Mouse (Mus musculus) heart, postnatal 36 days (tissue): ENCODE data around the gene Kcnb1. TPM values are rescaled to one million over a fixed set of nuclear protein-coding genes. Genes with fewer than 3 reads are reported as not detected.

Experiments used
- DNase-seq, 2 experiments: peaks; one replicate each; pipeline ENCODE4 v3.0.0; 2021 to 2022
- intact Hi-C: fragments of 180-260 bp; cut with DNase I; formaldehyde crosslinking; loops from one replicate; pipeline ENCODE4 v1.15.1; 2025
- total RNA-seq, 2 experiments: library from RNA; stranded (reverse); gene quantifications; 2 replicates each; pipeline ENCODE4 v1.2.3; 2021

The Kcnb1 gene
- total RNA-seq, 2 experiments from 2014 or later = 39.2 to 51.7 TPM

DNA sequence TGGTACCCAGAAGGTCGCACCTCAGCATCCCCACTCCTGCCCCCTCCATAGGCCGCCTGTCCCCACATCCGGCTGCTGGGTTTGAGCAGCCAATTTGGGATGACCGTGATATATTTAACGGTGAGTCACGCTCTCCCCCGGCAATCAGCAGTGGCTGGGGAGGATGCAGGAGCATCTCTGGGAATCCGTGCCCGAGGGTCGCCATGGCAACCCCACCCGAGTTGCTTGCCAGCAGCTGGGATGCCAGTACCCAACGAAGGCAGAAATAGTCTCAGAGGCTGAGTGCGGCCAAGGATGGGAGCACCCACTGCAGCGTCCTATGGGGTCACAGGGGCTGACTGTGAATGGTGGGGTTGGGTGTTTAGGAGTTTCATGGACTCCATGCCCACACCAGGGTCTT is 53.0 kb downstream of the Kcnb1 start:
- DNase-seq = no peak
- intact Hi-C loops = no loop called here

DNA sequence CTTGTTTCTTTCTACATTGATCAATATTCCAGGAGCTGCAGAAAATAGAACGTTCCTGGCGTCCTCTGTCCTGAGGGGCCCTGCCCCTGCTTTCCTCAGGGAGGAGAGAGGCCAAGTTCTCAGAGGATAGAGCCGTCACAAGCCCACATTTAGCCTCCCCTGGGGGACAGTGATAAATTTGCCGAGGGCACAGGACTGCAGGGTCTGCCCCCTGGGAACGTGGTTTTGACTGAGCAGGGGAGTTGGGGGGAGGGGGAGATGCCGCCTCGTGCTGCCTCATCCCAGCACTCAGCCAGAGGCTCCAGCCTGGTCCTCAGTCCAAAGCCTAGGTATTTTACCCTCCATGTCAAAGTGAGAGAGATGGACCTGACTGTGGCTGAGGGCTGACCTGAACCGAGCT is 57.9 kb downstream of the Kcnb1 start:
- no peak for DNase-seq
- intact Hi-C loops = no loop called here

DNA sequence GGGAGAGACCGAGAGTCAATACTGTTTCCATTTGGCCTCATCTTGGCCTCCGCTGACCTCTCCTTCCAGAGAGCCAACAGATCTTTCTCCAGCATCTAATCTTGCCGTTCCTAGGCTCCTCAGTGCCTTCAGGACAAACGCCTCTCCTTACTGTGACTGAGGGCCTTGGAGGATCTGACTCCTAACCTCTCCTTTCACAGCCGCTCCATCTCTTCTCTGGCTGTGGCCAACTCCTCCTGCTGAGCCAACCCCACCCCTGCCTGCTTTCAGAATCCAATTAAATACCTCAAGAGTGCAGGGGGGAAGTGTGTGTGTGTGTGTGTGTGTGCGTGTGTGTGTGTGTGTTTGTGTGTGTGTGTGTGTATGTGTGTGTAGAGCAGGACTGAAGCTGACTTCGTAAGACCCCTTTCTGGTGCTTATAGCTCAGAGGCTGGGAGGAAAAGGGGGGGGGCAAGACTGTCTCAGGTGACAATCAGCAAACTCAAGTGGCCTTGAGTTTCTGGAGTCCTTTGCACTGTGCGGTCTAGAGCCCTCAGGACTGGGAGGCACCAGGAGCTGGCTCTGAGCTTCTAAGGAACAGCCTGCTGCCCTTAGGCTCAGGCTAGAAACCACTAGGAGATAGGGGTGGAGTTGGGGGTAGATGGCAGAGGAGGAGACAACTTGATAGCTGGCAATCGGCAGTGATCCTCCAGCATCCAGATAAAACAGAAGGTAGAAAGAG is 59.7 kb downstream of the Kcnb1 start:
- no peak for DNase-seq
- intact Hi-C loops = no loop called here

DNA sequence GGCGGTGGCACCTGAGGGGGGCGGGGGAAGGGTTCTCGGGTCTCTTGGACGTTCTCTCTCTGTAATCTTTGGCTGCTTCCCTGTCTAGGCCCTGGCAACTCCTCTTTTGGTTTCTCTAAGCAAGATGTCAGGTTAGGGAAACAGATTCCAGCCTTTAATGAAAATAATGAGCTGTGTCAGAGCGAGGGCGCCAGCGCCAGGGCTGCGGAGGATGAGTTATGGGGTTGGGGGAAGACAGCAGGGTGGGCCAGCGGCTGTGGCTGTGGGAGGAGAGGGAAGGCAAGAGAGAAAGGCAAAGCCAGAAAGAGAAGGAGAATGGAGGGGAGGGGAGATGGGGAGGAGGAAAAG is 60.4 kb downstream of the Kcnb1 start:
- intact Hi-C loops = no loop called here
- DNase-seq = no peak

DNA sequence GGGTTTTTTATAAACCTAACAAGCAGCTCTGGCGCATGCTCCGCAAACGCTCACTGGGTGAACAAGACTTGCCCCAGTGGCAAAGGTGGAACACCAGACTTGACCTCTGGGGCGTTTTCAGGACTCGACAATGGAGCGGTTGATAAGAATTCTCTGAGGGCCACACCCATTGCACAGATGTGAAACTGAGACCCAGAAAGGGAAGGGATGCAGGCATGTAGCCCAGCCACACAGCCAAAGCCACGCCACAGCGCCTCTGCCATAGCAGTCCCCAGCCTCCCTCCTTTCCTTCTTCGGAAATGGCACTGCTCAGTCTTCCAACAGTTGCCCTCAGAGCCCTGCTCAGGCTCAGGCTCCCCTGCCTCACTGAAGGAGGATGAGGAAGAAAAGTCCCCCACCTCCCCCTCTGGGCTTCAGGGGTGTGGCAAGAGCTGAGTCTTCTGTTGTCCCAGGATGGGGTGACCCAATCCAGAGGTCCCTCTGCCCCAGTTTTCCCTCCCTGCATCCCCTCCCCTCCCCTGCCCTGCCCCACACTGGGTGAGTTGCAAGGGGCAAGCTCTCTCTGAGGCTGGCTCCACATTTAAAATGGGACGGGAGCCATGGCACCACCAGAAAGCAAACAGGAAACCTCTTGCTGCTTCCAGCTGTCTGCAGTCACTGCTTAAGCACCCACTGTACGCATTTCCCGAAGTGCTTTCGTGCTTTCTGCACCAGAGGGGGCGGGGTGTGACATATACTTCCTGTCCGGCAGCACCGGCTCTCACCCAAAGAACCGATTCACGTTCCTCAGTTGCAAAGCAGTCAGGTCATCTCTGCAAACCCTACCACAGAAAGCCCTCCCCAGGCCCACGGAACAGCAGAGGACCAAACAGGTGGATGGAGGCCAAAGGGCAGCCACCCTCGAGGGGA is 61.0 kb downstream of the Kcnb1 start:
- intact Hi-C loops = no loop called here
- peak; percentile 42 to 51 for DNase-seq

DNA sequence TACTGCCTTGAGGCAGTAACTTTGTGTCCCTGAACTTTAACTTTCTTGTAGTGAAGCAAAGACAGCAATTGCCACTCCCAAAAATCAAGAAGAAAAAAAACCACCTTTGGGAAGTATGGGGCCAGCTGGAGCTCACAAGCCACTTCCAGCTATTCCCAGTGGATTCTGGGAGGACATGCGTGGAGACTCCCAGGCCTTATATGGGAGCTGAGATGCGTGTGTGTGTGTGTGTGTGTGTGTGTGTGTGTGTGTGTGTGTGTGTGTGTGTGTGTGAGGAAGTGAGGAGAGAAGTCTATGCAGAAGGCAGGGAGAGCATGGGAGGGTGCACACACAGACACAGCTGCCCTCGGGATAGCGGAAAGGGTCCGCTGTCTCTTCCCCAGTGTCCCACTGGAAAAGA is 62.6 kb downstream of the Kcnb1 start:
- intact Hi-C loops = no loop called here
- peak; percentile 29 to 45 for DNase-seq

DNA sequence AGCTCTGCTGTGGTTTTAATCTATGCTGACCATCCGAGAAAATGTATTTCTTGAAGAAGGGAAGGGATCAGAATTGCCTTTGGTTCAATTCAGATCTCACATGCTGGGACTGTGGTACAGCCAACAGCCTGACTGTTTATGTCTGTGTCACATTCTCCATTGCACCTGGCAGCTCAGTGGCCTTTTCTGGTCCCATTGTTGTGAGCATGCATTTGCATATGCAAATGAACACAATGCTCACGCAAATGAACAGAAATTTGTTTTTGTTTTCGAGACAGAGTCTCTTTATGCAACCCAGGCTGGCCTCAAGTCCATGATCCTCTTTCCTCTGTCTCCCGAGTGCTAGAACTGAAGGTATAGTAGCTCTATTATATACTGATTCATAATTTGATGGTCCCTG is 64.2 kb downstream of the Kcnb1 start:
- intact Hi-C loops = no loop called here
- DNase-seq = no peak

DNA sequence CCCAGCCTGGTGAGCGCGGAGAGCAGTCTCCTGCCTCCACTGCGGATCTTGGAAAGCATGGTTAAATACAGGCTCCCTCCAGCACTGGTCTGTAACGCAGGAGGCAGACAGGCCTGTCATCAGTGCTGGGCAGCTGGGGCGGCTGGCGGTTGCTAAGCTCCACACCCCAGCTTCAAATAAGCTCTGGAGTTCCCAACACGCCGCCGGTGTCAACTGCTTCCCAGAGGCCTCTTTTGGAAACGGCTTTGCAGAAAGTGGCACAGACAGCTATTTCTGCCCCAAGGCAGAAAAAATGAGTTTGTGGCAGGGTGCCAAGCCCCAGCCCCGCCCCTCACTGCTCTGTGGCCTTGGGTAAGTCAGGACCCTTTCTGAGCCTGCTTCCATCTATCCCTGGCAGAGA is 66.0 kb downstream of the Kcnb1 start:
- intact Hi-C loops = no loop called here
- no peak for DNase-seq

DNA sequence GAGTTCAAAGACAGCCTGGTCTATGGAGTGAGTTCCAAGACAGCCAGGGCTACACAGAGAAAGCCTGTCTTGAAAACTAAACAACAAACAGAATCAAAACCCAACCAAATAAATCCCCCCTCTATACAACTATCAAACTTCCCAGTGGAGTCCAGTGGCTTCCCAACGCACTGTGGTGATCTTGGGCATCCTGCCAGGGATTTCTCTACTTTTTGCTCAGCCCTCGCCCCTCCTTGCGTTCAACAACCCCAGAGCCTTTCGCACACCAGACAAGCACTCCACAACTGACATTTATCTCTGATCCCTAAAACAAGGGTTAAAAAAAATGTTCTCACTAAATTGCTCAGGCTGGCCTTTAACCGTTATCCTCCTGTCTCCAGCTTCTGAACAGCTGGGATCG is 67.2 kb downstream of the Kcnb1 start:
- no peak for DNase-seq
- intact Hi-C loops = no loop called here

DNA sequence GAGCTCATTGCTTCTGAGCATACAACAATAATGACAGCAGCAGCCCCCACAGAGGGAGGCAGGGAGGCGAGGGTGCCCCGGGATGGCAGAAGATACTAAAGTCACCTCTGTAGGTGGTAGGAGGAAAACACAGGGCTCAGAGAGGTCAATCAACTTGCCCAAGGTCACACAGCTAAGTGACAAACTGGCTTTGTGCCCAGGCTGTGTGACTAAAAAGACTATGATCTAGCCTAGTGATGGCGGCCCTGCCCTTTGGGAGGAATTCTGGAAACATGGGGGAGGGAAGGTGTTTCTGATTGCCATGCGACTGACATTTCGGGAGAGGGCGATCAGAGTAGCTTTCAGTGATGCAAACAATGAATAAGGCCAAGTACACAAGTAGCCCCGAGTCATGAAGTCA is 68.0 kb downstream of the Kcnb1 start:
- intact Hi-C loops = no loop called here
- DNase-seq = no peak

DNA sequence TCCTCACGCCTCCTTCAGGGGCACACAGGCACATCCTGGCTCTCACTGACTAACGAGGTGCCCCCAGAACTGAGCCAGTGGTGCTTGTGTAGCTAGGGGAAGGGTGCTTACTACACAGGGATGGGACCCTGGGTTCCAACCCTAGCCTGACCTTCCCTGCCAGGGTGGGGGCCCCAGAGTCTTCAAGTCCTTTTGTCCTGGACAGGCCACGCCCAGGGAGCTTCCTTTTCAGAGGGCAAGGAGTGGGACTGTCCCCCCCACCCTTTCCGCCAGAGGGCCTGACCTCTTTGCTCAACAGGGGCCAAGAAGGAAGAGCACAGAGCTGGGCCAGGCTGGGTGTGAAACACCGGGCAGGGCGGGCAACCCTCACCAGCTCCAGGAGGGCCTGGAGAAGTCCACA is 68.7 kb downstream of the Kcnb1 start:
- intact Hi-C loops = no loop called here
- peak; percentile 52 to 57 for DNase-seq

DNA sequence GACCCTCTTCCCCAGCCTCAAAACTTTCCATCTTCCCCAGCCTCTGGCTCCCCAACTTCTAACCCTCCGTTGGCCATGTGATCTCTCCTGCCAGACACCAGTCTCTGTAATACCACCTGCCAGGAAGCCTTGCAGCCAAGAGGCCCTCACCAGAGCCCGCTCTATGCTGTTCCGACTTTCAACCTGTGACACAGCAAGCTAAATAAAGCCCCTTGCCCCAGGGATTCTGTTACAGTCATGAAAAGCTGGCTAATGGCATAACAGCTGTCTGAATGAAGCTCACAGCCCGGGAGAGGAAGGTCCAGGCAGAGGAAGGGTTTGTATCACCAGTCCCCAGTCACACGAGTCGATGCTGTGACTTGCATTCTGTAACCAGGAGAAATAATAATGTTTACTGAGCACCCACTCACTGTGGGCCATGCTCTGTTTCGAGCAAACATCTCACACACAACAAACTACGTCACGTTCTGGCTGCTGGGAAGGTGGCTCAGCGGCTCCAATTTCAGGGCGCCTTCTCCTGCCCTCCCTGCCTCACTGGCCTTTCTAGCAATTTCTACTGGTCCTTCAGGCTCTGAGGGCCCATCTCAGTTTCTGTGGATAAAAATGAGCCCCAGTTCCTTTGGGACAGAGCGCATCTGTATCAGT is 69.6 kb downstream of the Kcnb1 start:
- no peak for DNase-seq

DNA sequence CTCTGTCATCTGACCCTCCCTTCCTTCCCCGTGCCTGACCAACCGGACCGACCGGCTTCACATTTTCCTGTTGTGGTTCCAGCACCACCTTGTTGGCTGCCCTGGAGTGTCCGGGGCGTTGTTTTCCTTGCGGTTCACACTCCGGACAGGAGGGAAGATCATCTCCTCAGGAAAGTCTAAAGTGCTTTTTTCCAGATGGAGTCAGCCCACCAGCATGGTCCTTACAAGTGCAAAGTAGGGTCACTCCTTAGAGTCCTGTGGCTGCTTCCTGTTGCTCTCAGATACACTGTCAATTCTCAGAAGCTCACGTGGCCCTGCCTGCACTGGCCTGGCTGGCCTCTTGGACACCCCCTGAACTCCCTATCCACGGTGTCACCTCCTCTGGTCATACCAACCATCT is 71.9 kb downstream of the Kcnb1 start:
- intact Hi-C loops = no loop called here
- peak; percentile 33 to 53 for DNase-seq

More for the DNA sequence above, 69.6 kb downstream of the Kcnb1 start:
- intact Hi-C loops = no loop called here

DNA sequence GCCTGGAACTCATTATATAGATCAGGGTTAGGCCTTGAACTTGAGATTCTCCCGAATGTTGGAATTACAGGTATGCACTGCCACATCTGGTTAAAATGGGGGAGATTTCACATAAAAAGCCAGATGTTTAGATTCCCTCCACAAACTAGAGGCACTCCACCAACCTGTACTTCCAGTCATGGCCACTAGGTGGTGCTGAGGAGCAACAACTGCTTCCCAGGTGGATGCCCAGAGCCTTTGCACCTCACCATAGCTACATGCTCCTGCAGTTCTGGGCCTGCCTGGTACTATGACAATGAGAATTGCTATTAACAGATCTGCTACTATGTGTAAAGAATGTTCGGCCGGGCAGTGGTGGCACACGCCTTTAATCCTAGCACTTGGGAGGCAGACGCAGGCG is 77.2 kb downstream of the Kcnb1 start:
- peak; percentile 86 to 96 for DNase-seq
- intact Hi-C loops = loop anchor here (1.0 kb wide), 3 partner anchors 40 to 107 kb away; partner anchors contain the start of gene Kcnb1

DNA sequence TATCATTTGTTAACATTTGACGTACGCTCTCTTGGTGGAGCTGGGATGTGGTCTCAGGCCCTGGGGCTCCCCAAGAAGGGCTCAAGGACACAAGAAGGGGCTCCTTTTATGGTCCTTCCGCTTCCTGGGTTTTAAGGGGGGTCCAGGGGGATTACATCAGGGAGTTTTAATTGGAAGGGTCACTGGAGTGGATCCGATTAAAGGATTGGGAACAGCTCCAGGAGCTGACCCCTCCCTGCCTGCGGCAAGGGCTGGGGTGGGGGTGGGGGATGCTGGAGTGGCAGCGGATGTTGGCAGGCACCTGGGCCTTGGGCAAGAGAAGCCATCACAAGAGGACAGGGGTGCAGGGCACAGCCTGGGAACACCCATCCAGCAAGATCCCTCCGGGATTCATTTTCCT is 77.7 kb downstream of the Kcnb1 start:
- DNase-seq = no peak
- intact Hi-C loops = loop anchor here (1.0 kb wide), 3 partner anchors 40 to 107 kb away; partner anchors contain the start of gene Kcnb1

DNA sequence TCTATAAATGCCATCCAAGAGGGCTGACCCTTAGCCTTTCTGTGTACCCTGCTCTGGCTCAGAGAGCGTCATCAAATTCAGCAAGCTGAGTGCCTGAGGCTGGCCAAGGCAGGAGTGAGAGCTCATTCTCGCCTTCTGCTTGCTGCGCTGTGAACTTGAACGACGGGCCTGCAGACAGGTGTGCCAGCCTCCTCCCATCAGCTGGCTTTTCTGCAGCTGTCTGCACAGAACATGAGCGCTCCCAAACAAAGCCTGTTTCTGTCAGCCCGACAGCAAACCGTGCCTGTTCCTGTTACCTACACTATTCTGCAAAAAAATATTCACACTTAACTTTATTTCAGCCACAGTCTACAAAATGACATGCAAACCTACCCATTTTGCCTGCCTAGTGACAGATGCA is 80.4 kb downstream of the Kcnb1 start:
- DNase-seq = no peak
- intact Hi-C loops = no loop called here

DNA sequence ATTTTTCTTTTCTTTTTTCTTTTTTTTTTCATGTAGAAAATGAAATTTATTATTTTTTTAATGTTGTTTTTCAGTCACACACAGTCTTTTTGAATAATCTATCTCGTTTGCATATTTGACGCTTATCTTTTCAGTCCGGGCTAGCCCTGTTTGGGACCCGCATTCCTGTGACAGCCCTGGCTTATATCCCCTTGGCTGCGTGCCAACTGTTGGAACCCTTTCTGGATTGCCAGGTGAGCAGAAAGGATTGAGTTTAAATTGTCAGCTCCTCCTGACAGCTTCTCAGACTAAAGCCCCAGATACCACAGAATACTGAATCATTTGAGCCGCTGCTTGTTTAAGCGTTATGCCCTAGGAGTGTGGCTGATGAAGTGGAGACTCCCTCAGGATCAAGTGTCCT is 86.4 kb downstream of the Kcnb1 start:
- DNase-seq = no peak
- intact Hi-C loops = no loop called here

DNA sequence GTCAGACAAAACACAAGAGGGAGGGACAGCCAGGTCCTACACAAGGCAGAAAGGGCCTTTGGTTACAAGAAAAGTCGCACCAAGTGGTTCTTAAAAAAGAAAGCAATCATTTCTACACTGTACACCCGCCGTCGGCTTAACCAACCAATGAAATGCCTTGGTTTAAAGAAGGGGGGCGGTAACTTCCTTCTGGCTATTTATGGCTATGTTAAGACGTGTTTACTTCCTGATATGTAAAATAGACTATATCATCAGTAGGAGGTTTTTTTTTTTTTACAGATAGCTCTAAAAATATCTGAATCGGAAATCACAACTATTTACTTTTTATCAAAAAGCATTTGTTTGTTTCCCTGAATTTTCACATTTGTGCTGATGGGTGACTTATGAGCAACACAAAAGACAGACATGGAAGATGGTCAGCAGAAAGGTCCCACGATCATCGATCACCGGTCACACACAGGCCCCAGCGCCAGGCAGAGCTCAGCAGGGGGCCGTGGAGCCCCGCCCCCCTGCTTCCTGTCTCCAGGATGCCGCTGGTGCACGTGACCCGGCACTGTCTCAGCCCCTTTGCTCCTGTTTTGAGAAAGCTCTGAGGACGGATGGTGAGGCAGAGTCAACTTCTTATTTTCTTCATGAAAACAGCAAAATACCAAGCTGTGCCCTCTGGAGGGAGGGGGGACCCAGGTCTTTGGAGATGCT is 88.1 kb downstream of the Kcnb1 start:
- intact Hi-C loops = no loop called here
- DNase-seq = peak; percentile 28 to 38

DNA sequence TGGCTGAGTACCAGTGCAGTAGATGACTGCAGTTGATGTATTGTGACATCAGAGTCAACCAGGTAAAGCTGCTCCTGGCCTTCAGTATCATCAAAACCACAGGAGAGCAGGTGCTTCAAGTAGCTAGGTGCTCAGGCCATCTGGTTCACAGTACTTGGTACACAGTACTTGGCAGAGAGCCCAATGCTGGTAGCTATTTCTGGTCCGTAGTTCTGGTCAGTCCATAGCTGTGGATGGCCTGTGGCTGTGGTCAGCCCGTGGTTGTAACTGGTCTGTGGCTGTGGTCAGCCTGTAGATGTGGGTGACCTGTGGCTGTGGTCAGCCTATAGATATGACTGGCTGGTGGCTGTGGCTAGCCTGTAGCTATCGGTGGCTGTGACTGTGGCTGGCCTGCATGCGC is 95.3 kb downstream of the Kcnb1 start:
- intact Hi-C loops = no loop called here
- no peak for DNase-seq

DNA sequence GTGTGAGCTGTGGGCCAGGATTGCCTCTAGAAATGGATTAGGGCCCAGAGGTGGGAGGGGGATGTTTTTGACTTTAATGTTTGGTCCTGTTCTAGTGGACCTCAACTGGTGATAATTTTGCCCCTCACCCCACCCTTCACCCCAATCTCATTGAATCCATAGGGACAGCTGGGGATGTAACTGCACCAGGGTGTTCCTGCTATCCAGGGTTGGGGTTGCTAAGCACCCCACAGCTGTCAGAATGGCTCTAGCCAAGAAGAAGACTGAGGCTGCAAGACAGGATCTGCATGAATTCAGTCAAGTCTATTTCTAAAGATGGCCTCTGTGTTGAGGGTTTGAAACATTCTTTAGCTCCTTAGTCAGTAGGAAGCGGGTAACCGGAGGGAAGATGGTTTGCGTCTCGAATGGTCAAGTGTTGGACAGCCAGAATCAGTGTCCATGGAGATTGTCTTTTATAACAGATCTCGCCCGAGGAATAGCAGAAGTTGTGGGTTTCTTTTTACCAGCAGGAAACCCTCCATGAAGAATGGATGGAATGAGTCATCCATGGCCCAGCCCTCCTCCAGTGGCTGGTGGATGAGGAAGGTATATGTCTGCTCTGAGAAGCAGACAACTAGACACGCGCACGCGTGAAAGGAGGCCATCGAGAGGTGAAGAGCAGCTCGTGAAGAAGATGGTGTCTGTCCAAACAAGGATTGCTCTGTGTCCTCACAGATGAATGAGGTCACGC is 96.6 kb downstream of the Kcnb1 start:
- intact Hi-C loops = no loop called here
- no peak for DNase-seq
